Mouse (Mus musculus) hindbrain, embryonic 12.5 days (tissue): Measurements from ENCODE around the gene Gdf15. TPM values are rescaled to one million over a fixed set of nuclear protein-coding genes. Genes with fewer than 3 reads are reported as not detected.
A peak's percentile ranks its signal among the peaks of the same experiment; 100 is the strongest.

Source experiments
- ATAC-seq: fragments of 200-750 bp; cut with Nextera tagmentation; 2 replicates; pipeline ENCODE4 v1.8.0; 2017; ENCODE audit warnings: moderate TSS enrichment; ENCODE audit not compliant: low FRiP score
- H3K27ac ChIP-seq: fragments of 300-500 bp; sonication (generic); 2 replicates; pipeline ENCODE4 v1.5.1; 2016; ENCODE audit warnings: mild to moderate bottlenecking
- H3K27me3 ChIP-seq: fragments of 300-500 bp; sonication (generic); 2 replicates; pipeline ENCODE4 v1.6.1; 2016; ENCODE audit warnings: mild to moderate bottlenecking
- H3K36me3 ChIP-seq: fragments of 300-500 bp; sonication (generic); 2 replicates; pipeline ENCODE4 v1.6.1; 2016; ENCODE audit warnings: mild to moderate bottlenecking
- H3K4me1 ChIP-seq: fragments of 300-500 bp; sonication (generic); 2 replicates; pipeline ENCODE4 v1.6.1; 2016
- H3K4me2 ChIP-seq: fragments of 300-500 bp; sonication (generic); replicated peaks from 2 replicates; pipeline ENCODE4 v1.6.1; 2016; ENCODE audit warnings: mild to moderate bottlenecking
- H3K4me3 ChIP-seq: fragments of 300-500 bp; sonication (generic); 2 replicates; pipeline ENCODE4 v1.5.1; 2016; ENCODE audit warnings: mild to moderate bottlenecking
- H3K9ac ChIP-seq: fragments of 300-500 bp; sonication (generic); 2 replicates; pipeline ENCODE4 v1.6.1; 2016; ENCODE audit warnings: mild to moderate bottlenecking, moderate library complexity
- H3K9me3 ChIP-seq: fragments of 300-500 bp; sonication (generic); replicated peaks from 2 replicates; pipeline ENCODE4 v1.6.1; 2016; ENCODE audit warnings: mild to moderate bottlenecking
- whole genome bisulfite sequencing: fragments of 180-500 bp; shearing (Covaris S2); methylation state at CpG from one replicate; pipeline ENCODE4 v1.1.7; 2016; 5-methylcytosine and 5-hydroxymethylcytosine counted together
- polyA plus RNA-seq: library from polyadenylated mRNA; unstranded; fragments of >200 nt; fragmentation: Nextera tagmentation; extraction: Ambion mirVana; gene quantifications from 2 replicates; pipeline ENCODE4 v1.2.1, GENCODE M21; 2016

Gdf15 gene
- polyA plus RNA-seq, 1 experiment from 2014 or later, result 0.15 TPM

- Histone ChIP-seq H3K4me3 (no peak overlapping the region), H3K4me2 (no peak overlapping the region), H3K27ac (no peak overlapping the region), H3K9ac (no peak overlapping the region), H3K27me3 (no peaks in the 10 kb centered on the region), H3K36me3 (no peaks in the 10 kb centered on the region), H3K4me1 (peaks cover 16% of the 10 kb centered on the region), H3K9me3 (no peaks in the 10 kb centered on the region)
- WGBS, result 73% methylated on average over 9 of the region's 9 CpGs
- no peak for ATAC-seq
Observed at GRCm38 (mm10) chr8:70638752-70639151, 6.5 kb upstream of the Gdf15 start.

GRCm38 (mm10) chr8:70636838-70637237, 4.6 kb upstream of the Gdf15 start:
- Histone ChIP-seq H3K27ac (no peak overlapping the region), H3K4me2 (no peak overlapping the region), H3K27me3 (peaks cover 7% of the 10 kb centered on the region), H3K4me1 (peaks cover 16% of the 10 kb centered on the region), H3K9ac (no peak overlapping the region), H3K36me3 (no peaks in the 10 kb centered on the region), H3K4me3 (no peak overlapping the region), H3K9me3 (no peaks in the 10 kb centered on the region)
- no peak; the same call in 1 of the 2 replicates for ATAC-seq
- 57% methylated on average over 8 of the region's 8 CpGs for WGBS

GRCm38 (mm10) chr8:70635527-70635926, 3.3 kb upstream of the Gdf15 start:
- H3K9me3 ChIP-seq, result no peaks in the 10 kb centered on the region
- no peak overlapping the region for H3K27ac ChIP-seq
- no peak overlapping the region for H3K4me2 ChIP-seq
- H3K9ac ChIP-seq, result no peak overlapping the region
- peaks cover 26% of the 10 kb centered on the region for H3K4me1 ChIP-seq
- no peak for ATAC-seq
- peaks cover 20% of the 10 kb centered on the region for H3K27me3 ChIP-seq
- WGBS, result 76% methylated on average over 6 of the region's 6 CpGs
- no peak overlapping the region for H3K4me3 ChIP-seq
- H3K36me3 ChIP-seq, result no peaks in the 10 kb centered on the region

GRCm38 (mm10) chr8:70634066-70634465, 1.8 kb upstream of the Gdf15 start:
- 64% methylated on average over 6 of the region's 6 CpGs for WGBS
- H3K36me3 ChIP-seq, result no peaks in the 10 kb centered on the region
- no peak overlapping the region for H3K27ac ChIP-seq
- ATAC-seq, result no peak
- H3K27me3 ChIP-seq, result peaks cover 21% of the 10 kb centered on the region
- H3K4me2 ChIP-seq, result no peak overlapping the region
- no peak overlapping the region for H3K4me3 ChIP-seq
- H3K4me1 ChIP-seq, result peaks cover 39% of the 10 kb centered on the region
- H3K9me3 ChIP-seq, result no peaks in the 10 kb centered on the region
- H3K9ac ChIP-seq, result no peak overlapping the region

GRCm38 (mm10) chr8:70631436-70631835, 820 bp downstream of the Gdf15 start:
- Histone ChIP-seq H3K36me3 (no peaks in the 10 kb centered on the region), H3K27me3 (peaks cover 21% of the 10 kb centered on the region), H3K4me3 (no peak overlapping the region), H3K9me3 (no peaks in the 10 kb centered on the region), H3K27ac (no peak overlapping the region), H3K4me1 (peaks cover 27% of the 10 kb centered on the region), H3K9ac (no peak overlapping the region), H3K4me2 (0 out of 2 replicates have a peak overlapping the region, but pooled peaks have one; percentile 4)
- no peak for ATAC-seq
- WGBS, result 16% methylated on average over 21 of the region's 24 CpGs

- 14% methylated on average over 22 of the region's 22 CpGs for WGBS
- Histone ChIP-seq H3K27ac (0 out of 2 replicates have a peak overlapping the region, but pooled peaks have one; percentile 12), H3K4me3 (no peak overlapping the region), H3K9me3 (no peaks in the 10 kb centered on the region), H3K4me2 (peak overlapping the region; percentile 63; the same call in 1 of the 2 replicates), H3K9ac (no peak overlapping the region), H3K4me1 (peaks cover 27% of the 10 kb centered on the region), H3K36me3 (no peaks in the 10 kb centered on the region), H3K27me3 (peaks cover 21% of the 10 kb centered on the region)
- ATAC-seq, result peak; percentile 17
Observed at GRCm38 (mm10) chr8:70630532-70631381, 1.5 kb downstream of the Gdf15 start.

GRCm38 (mm10) chr8:70629574-70630531, 2.4 kb downstream of the Gdf15 start:
- ATAC-seq, result peak; percentile 94
- peaks cover 27% of the 10 kb centered on the region for H3K4me1 ChIP-seq
- H3K27ac ChIP-seq, result peak overlapping the region; percentile 52; the same call in 1 of the 2 replicates
- peaks cover 21% of the 10 kb centered on the region for H3K27me3 ChIP-seq
- peak overlapping the region; percentile 63 for H3K4me2 ChIP-seq
- H3K9me3 ChIP-seq, result no peaks in the 10 kb centered on the region
- peak overlapping the region; percentile 55 for H3K9ac ChIP-seq
- H3K4me3 ChIP-seq, result peak overlapping the region; percentile 47
- WGBS, result under 1% methylated on average over 60 of the region's 60 CpGs
- H3K36me3 ChIP-seq, result no peaks in the 10 kb centered on the region

GRCm38 (mm10) chr8:70628986-70629490, 3.2 kb downstream of the Gdf15 start:
- H3K27me3 ChIP-seq, result peaks cover 21% of the 10 kb centered on the region
- H3K4me1 ChIP-seq, result peaks cover 24% of the 10 kb centered on the region
- no peaks in the 10 kb centered on the region for H3K9me3 ChIP-seq
- 60% methylated on average over 7 of the region's 7 CpGs for WGBS
- H3K4me2 ChIP-seq, result peak overlapping the region; percentile 63
- peak overlapping the region; percentile 55 for H3K9ac ChIP-seq
- H3K27ac ChIP-seq, result peak overlapping the region; percentile 52; the same call in 1 of the 2 replicates
- H3K36me3 ChIP-seq, result no peaks in the 10 kb centered on the region
- H3K4me3 ChIP-seq, result peak overlapping the region; percentile 47; the same call in 1 of the 2 replicates
- ATAC-seq, result peak; percentile 2; the same call in 1 of the 2 replicates

GRCm38 (mm10) chr8:70627041-70627440, 5.2 kb downstream of the Gdf15 start:
- Histone ChIP-seq H3K27ac (no peak overlapping the region), H3K36me3 (no peaks in the 10 kb centered on the region), H3K9ac (no peak overlapping the region), H3K4me1 (peaks cover 23% of the 10 kb centered on the region), H3K4me3 (no peak overlapping the region), H3K9me3 (no peaks in the 10 kb centered on the region), H3K4me2 (no peak overlapping the region), H3K27me3 (peaks cover 24% of the 10 kb centered on the region)
- ATAC-seq, result no peak
- WGBS, result 87% methylated on average over 5 of the region's 5 CpGs

- no peak for ATAC-seq
- Histone ChIP-seq H3K9ac (no peak overlapping the region), H3K9me3 (no peaks in the 10 kb centered on the region), H3K4me2 (no peak overlapping the region), H3K27ac (no peak overlapping the region), H3K4me1 (peaks cover 10% of the 10 kb centered on the region), H3K36me3 (no peaks in the 10 kb centered on the region), H3K27me3 (peaks cover 24% of the 10 kb centered on the region), H3K4me3 (no peak overlapping the region)
- WGBS, result 19% methylated on average over 5 of the region's 5 CpGs
Observed at GRCm38 (mm10) chr8:70625104-70625503, 7.2 kb downstream of the Gdf15 start.

- Histone ChIP-seq H3K4me1 (peaks cover 13% of the 10 kb centered on the region), H3K4me3 (no peak overlapping the region), H3K27me3 (peaks cover 24% of the 10 kb centered on the region), H3K36me3 (no peaks in the 10 kb centered on the region), H3K27ac (no peak overlapping the region), H3K9me3 (no peaks in the 10 kb centered on the region), H3K9ac (no peak overlapping the region), H3K4me2 (no peak overlapping the region)
- no peak for ATAC-seq
- 72% methylated on average over 3 of the region's 3 CpGs for WGBS
Observed at GRCm38 (mm10) chr8:70622220-70622619, 10.0 kb downstream of the Gdf15 start.

- 33% methylated on average over 9 of the region's 9 CpGs for WGBS
- Histone ChIP-seq H3K4me3 (no peak overlapping the region), H3K9ac (peak overlapping the region; percentile 13; the same call in 1 of the 2 replicates), H3K9me3 (no peaks in the 10 kb centered on the region), H3K4me1 (peaks cover 13% of the 10 kb centered on the region), H3K27ac (no peak overlapping the region), H3K4me2 (no peak overlapping the region), H3K27me3 (peaks cover 24% of the 10 kb centered on the region), H3K36me3 (no peaks in the 10 kb centered on the region)
- ATAC-seq, result peak; percentile 49; the same call in 1 of the 2 replicates
Observed at GRCm38 (mm10) chr8:70618888-70619334, 13.3 kb downstream of the Gdf15 start.
